Mouse (Mus musculus) ES-Bruce4 (cell line): Measurements from ENCODE around the gene Maml3.

Source experiments
- CTCF ChIP-seq: IDR thresholded peaks from one replicate; pipeline ENCODE4 v1.8.1; 2011; ENCODE audit warnings: low read depth, low read length
- EP300 ChIP-seq: IDR thresholded peaks from 2 replicates; pipeline ENCODE4 v1.6.1; 2011; ENCODE audit warnings: low read depth, low read length; ENCODE audit not compliant: insufficient read depth
- POLR2A ChIP-seq: IDR thresholded peaks from one replicate; pipeline ENCODE4 v1.8.1; 2011; ENCODE audit warnings: low read length; ENCODE audit not compliant: insufficient read depth

DNA sequence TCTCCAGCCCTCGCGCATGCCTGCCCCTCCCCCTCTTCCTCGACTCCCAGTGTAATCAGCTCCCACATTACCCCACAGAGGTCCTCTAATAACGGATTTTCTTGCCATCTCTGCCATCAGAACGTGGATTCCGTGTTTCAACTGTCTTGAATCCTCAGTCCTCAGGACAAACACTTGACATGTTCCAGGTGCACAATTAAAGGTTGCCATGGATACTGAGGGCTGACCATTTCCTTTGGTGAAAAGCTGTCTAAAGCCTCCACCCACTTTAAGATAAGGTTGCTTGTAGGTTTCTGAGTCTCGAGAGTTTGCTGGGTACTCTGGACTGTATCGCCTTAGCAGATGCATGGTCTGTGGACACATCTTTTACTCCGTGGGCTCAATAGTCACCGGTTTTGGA, 458.6 kb downstream of the Maml3 start:
- no peak for TF ChIP-seq CTCF
- TF ChIP-seq EP300 = no peak
- TF ChIP-seq POLR2A = no peak
